Mouse (Mus musculus): ENCODE measurements around the gene Ccdc194.

DNA sequence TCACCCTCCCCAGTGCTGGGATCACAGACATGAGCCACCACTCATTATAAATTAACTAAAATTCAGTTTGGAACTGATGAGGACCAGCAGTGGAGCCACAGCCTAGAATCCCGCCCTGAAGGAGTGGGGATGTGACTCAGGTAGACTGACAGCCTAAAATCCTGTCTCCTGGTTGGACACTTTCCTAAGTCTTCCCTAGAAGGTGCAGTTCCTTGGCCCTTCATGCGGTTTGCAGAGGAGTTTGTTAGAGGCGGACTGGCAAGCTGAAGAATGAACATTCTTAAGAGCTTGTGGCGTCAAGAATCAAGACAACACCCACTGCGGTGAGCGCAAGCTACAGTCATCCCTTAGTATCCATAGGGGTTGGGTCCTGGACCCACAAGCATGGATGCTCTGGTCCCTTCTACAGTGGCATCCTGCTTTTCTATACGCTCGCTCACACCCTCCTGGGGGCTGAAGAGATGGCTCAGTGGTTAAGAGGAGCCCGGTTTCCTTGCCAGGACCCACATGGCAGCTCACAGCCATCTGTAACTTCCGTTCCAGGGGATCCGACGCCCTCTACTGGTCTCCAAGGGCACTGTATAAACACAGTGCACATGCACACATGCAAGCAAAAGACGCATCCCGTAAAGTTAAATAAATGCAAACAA, 48.2 kb downstream of the Ccdc194 start:
- TF ChIP-seq CTCF (IDR thresholded peaks at IDR 0.05; ENCODE audit: borderline replicate concordance, control insufficient read depth, extremely low read depth, insufficient read depth, low read length, poor library complexity): peak; percentile 58; the same call in 1 of the 2 replicates
- no peak for TF ChIP-seq POLR2A (IDR thresholded peaks at IDR 0.05; ENCODE audit: control insufficient read depth, extremely low read depth, insufficient read depth, low read length, poor library complexity)

Measured in thymus, adult 2 months (tissue).